Mouse (Mus musculus): Measurements from ENCODE around the gene Palm2.

The Palm2 gene

GRCm38 (mm10) chr4:57569711-57570110 lies 135.7 kb downstream of the Palm2 start:
- no peak for DNase-seq

GRCm38 (mm10) chr4:57570229-57570628 lies 136.2 kb downstream of the Palm2 start:
- DNase-seq = no peak

GRCm38 (mm10) chr4:57574181-57574580 lies 140.1 kb downstream of the Palm2 start:
- DNase-seq = no peak

DNA sequence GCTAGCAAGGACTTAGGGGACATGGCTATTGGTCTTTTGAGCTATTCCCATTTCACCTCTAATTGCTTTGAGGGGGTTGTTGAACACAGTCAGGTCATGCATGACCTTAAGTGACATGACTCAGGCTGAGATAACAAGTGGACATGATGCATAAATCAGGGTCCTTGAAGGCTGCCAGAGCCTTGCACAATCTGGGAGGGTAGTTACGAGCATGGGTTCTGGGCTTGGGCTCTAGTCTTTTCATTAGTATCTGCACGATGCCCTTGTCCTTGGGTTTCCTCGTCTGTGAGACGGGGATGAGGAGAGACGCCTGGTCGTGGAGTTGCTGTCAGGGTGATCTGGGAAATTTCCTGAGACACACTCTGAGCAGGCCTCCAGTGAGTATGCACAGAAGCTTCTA lies 140.6 kb downstream of the Palm2 start:
- DNase-seq = no peak

DNA sequence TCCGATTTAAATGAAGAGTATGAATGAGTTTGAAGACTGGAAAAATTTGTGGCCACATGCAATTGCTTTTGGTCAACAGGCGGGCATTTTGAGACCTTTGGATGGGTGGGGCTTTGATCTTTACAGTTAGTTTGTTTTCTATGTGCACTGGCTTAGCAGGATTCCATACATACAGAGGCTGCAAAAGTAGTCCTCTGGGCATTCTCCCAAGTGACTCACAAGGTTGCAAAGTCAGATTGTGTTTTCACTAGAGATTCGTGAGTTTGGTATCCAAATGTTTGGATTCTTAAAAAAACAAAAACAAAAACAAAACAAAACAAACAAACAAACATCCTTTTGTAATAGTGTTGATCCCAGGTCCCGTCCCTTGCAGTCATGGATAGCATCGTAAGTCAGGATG lies 141.6 kb downstream of the Palm2 start:
- no peak for DNase-seq

GRCm38 (mm10) chr4:57576095-57576494 lies 142.0 kb downstream of the Palm2 start:
- DNase-seq = no peak

DNA sequence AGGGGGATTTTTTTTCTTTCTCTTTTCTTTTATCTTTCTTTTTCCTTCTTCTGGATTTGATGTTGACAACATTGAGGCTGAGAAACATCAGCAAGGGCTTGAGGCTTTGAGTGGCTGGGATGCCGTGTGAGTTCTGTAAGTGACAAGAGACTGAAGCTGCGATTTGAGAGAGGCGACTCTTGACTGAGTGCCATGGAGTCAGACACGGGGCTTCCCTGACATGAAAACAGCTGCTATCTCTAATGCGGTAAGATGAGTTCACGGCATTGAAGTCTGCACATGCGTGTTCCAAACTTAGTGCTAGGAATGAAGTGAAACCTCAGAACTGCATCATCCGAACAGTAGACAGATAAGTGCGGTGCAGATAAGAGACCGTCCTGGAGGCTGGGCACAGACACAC lies 145.6 kb downstream of the Palm2 start:
- no peak for DNase-seq

- DNase-seq = no peak
These were observed 151.3 kb downstream of the Palm2 start for GRCm38 (mm10) chr4:57585281-57585800.

GRCm38 (mm10) chr4:57586933-57587658 lies 153.0 kb downstream of the Palm2 start:
- no peak for DNase-seq

DNA sequence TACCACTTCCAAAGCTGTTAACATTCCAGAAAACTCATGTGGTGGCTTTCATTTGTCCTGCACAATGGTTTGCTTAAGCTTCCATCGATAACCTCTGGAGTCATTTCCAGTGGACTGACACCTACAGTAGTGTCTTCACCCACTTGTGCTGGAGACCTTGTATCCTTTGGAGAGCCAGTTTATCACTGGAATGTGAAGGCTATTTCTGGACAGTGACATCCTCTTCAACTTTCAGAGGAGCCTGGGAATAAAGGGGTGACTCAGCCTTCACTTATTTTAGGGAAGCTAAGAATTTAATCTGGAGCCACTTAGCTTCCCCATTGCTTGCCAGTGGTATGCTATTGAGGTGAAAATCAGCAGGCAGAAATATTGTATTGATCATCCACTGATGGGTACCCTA lies 154.3 kb downstream of the Palm2 start:
- no peak for DNase-seq

- no peak for DNase-seq
These were observed 158.7 kb downstream of the Palm2 start for GRCm38 (mm10) chr4:57592751-57593150.

DNA sequence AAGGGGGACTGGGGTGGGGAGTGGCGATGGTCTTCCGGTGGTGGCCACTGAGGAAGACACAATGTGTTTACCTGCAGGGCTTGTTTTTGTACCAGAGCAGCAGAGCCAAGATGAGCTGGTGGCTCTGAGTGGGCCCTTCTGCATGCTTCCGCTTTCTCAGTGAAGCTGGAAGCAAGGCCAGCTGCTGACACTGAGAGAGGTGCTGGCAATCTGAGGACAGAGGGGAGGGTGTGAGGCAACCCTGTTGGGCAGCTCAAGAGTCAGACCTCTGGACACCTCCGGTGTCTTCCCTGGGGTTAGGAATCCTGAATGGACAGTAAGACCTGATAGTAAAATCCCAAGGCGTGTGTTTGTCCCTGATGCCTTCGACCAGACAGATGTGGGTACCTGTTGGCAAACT lies 165.9 kb downstream of the Palm2 start:
- no peak for DNase-seq

GRCm38 (mm10) chr4:57600685-57601457 lies 166.8 kb downstream of the Palm2 start:
- no peak for DNase-seq

DNA sequence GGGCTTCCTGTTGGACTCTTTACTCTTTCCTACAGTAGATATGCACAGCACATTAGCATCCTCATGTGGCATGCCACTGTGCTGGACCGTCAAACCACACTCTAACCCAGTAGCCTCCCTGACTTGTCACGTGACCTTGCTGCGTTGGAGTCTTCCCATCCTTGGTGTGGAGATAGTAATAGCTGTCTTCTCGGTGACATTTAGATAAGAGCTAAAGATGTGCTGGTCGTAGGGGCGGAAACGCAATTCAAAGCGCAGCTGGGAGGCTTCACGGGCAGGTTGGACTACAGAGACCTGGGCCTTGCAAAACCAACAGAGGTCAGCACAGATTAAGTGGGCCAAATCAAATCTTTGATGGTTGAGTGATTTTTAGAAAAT lies 167.4 kb downstream of the Palm2 start:
- DNase-seq = no peak

GRCm38 (mm10) chr4:57601903-57602617 lies 168.0 kb downstream of the Palm2 start:
- no peak for DNase-seq

DNA sequence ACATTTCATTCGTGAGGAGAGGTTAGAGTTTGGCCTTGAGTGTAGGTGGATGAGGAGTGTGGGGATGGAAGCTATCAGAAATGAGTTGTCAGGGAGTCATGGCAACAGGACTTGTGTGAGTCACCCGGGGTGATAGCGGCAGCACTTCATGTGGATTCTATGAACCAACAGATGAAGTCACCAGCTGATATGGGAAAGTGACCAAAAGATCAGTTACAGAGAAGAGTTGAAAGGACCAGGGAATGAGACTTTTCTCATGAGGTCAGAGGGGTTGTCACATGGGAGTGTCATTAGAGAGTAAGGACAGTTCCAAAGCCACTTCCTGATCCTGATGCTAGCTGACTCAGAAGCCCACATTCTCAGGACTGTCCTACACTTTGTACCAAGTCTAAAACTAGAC lies 172.2 kb downstream of the Palm2 start:
- no peak for DNase-seq

DNA sequence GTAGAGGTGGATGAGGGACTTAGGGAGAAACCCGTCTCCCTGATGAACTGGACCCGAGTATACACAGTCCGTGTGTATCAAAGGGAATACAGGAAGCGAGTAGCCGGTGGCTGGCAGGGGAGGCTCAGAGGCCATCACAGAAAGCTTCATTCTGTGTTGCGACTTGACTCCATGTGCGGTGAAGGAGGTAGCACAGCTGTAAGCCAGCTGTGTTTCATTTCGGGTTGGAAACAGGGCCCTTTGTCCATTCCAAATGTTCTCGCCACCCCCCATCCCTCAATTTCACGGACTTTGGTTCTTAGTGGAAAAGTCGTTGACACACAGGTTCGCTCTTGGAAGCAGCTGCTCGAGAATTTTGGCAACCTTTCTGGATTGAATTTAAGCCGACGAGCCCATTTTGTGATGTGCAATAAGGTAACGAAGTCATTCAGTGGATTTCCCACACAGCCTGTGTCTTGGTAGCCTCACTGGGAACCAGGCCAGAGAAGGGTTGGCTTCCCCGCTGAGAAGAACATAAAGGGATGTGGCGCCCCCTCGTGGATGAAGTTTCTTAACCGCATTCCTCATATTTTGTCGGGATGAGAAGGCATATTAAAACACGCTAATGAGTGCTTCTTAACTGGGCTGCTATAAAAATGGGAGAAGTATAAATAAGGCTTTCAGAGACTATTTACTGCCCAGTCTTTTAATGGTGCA lies 173.3 kb downstream of the Palm2 start:
- peak; percentile 55 for DNase-seq

DNA sequence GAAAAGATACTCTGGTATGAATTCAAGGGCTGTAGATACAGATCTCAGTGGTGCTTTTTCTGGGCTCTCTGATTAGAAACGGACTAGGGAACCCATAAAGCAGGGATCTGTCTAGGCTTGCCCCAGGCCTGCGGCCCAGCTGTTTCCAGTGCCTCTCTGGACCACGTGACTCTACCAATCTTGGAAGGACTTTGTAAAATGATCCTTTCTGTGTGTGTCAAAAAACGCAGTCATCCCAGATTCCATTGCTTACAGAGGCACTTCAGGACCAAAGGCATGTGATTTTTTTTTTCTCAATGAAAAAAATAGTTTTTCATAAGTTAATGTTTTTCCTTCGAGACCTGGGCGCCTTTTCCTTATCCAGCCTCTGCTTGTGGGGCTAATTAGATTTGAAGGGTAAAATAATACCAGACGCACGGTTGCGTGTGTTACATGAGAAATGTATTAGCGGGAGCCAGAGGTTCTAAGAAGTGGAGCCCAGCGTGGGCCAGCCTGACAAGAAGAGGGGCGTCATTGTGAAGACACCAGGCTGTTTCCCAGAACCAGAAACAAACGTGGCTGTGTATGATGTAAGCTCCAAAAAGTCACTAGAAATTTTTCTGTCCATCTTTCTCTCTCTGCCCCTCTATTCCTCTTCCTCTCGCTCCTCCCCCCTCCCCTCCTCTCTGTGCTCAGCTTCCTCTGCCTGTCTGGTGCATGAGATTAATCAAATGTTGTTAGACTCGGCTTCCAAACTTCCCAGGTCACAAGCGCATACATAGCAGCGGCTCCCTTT lies 177.4 kb downstream of the Palm2 start:
- no peak for DNase-seq

DNA sequence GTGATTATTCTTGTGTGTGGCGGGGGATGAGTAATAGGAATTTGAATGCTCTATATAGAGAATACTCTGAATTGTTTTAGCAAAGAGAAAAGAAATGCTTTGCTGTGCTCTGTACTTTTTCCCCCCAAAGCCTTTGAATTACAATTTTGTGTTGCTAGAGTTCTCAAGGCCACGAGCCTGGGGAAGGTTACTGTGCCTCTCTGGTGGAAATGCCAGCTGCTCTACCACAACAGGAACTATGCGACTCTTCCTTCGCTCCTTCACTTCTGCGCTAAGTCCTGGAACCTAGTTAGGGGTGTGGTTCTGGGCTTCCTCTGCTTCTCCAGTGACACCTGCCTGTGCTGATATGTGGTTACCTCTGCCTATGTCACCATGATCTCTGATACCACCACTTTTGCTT lies 178.7 kb downstream of the Palm2 start:
- no peak for DNase-seq

DNA sequence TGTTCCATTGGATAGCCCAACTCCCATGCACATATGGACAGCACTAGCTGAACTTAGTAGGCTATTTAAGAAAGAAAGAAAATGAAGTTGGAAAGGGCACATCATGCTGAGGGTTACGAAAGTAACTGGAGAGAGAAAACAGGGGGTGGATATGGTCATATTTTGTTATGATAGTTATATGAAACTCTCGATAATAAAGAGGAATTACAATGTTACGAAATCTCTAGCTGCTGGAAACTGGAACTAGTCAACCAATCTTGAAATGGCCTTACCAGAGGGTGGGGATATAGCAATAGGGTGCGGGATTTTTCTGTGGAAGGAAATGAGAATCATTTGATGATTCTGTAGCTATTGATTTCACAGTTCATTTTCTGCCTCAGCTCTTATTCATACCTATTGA lies 180.6 kb downstream of the Palm2 start:
- DNase-seq = no peak

- no peak for DNase-seq
These were observed 184.7 kb downstream of the Palm2 start for GRCm38 (mm10) chr4:57618743-57619142.

DNA sequence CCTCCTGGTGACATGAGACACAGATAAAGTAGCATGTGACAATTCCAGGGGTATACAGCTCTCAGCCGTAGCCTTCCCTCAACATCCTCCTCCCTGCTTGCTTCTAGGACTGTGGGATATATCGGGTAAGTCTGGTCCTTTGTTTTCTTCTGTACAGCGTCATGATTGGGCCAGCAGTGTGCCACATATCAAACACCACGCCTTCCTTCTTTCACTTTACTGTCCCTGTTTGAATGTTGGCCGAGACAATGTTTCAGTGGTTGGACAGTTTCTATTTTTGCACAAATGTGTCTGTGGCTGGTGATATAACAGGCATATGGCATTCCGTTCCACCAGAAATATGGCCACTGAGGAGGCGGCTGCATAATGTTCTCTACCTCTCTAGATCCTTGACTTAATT lies 188.8 kb downstream of the Palm2 start:
- DNase-seq = no peak

Measured in thymus, postnatal 25 days (tissue).